8 mouse cellular contexts compared by ENCODE assay signal in genomic region chr7:113607928-113608327, GRCm38 (mm10).
DNase-seq lines count a peak whose midpoint lies in the region; ATAC-seq and TF ChIP-seq lines count a peak whose summit lies in the region.

No protein-coding gene starts in this region.

- 40% methylated on average over 9 of the region's 9 CpGs for WGBS in kidney, adult 2 months
- 29% methylated on average over 9 of the region's 9 CpGs for WGBS in heart, embryonic 13.5 days
- WGBS in intestine, embryonic 15.5 days, result 37% methylated on average over 9 of the region's 9 CpGs

- H3K27ac ChIP-seq in kidney, adult 2 months (ENCODE audit: insufficient read depth, low read depth, low read length), result no peak overlapping the region
- no peak overlapping the region for H3K27ac ChIP-seq in heart, embryonic 13.5 days (replicated peaks)
- H3K27ac ChIP-seq in intestine, embryonic 15.5 days, result no peak overlapping the region

- DNase-seq in kidney, postnatal 4 days, result peak; percentile 57 to 67
- DNase-seq in kidney, adult 2 months, result no peak
- peak; percentile 74 for DNase-seq in cerebellum, adult 9-10 months
- peak; percentile 70 to 86 for DNase-seq in left cerebral cortex, postnatal 14 days (ENCODE audit: low spot score in 2 of 2)
- peak; percentile 56 for DNase-seq in right cerebral cortex, postnatal 25 days
- DNase-seq in gastrocnemius, adult 18-20 months (ENCODE audit: low spot score), result no peak

- no peak overlapping the region for H3K4me3 ChIP-seq in kidney, adult 2 months (ENCODE audit: insufficient read depth, low read depth, low read length)
- H3K4me3 ChIP-seq in heart, embryonic 13.5 days, result no peak overlapping the region
- no peak overlapping the region for H3K4me3 ChIP-seq in intestine, embryonic 15.5 days (replicated peaks)

- TF ChIP-seq CTCF in kidney, adult 2 months (conservative IDR thresholded peaks at IDR 0.05; ENCODE audit: insufficient read depth, insufficient read length, low read depth, low read length), result no peak

- no peak for ATAC-seq in heart, embryonic 13.5 days (ENCODE audit: extremely low read depth, insufficient number of reproducible peaks, low FRiP score, low TSS enrichment)
- ATAC-seq in intestine, embryonic 15.5 days, result no peak

- peaks cover 7% of the 10 kb centered on the region; the same call in 1 of the 2 replicates for H3K9me3 ChIP-seq in heart, embryonic 13.5 days
- H3K9me3 ChIP-seq in intestine, embryonic 15.5 days, result no peaks in the 10 kb centered on the region

- intact Hi-C loops in left cerebral cortex, postnatal 14 days (cut with DNase I), result loop anchor here (2.0 kb wide), 1 partner anchor 413 kb away; no protein-coding TSS in a partner anchor

- peak overlapping the region; percentile 44 for H3K4me2 ChIP-seq in heart, embryonic 13.5 days
- H3K4me2 ChIP-seq in intestine, embryonic 15.5 days (replicated peaks), result no peak overlapping the region

- no peaks in the 10 kb centered on the region for H3K36me3 ChIP-seq in kidney, adult 2 months (ENCODE audit: control insufficient read depth, insufficient read depth, low read length)
- no peaks in the 10 kb centered on the region for H3K36me3 ChIP-seq in heart, embryonic 13.5 days
- H3K36me3 ChIP-seq in intestine, embryonic 15.5 days, result no peaks in the 10 kb centered on the region

- H3K9ac ChIP-seq in heart, embryonic 13.5 days, result no peak overlapping the region
- no peak overlapping the region for H3K9ac ChIP-seq in intestine, embryonic 15.5 days

- no peaks in the 10 kb centered on the region for H3K27me3 ChIP-seq in kidney, adult 2 months (replicated peaks; ENCODE audit: control insufficient read depth, insufficient read depth, low read length)
- no peaks in the 10 kb centered on the region for H3K27me3 ChIP-seq in heart, embryonic 13.5 days (replicated peaks)
- H3K27me3 ChIP-seq in intestine, embryonic 15.5 days (replicated peaks), result no peaks in the 10 kb centered on the region

- H3K4me1 ChIP-seq in kidney, adult 2 months (ENCODE audit: control insufficient read depth, insufficient read depth, low read length), result peaks cover 3% of the 10 kb centered on the region; the same call in 1 of the 2 replicates
- H3K4me1 ChIP-seq in heart, embryonic 13.5 days, result peaks cover 7% of the 10 kb centered on the region
- H3K4me1 ChIP-seq in intestine, embryonic 15.5 days (replicated peaks), result no peaks in the 10 kb centered on the region

- no peak for TF ChIP-seq POLR2A in kidney, adult 2 months (IDR thresholded peaks at IDR 0.05; ENCODE audit: low read depth, low read length)

Comparison
In these comparisons a context has a peak if more than half of its experiments do, and no peak if none do; other contexts are left out.
1. DNase-seq: peak in kidney, postnatal 4 days (2 of 2), cerebellum, adult 9-10 months (single experiment), left cerebral cortex, postnatal 14 days (2 of 2) and right cerebral cortex, postnatal 25 days (single experiment); none in kidney, adult 2 months (single experiment) and gastrocnemius, adult 18-20 months (single experiment).